Mouse (Mus musculus) retina, postnatal 1 day (tissue): Measurements from ENCODE around the gene Hmga1.

Experiments used
- DNase-seq: peaks from one replicate; pipeline ENCODE4 v3.0.0-alpha.2; 2012

Gene Hmga1

DNA sequence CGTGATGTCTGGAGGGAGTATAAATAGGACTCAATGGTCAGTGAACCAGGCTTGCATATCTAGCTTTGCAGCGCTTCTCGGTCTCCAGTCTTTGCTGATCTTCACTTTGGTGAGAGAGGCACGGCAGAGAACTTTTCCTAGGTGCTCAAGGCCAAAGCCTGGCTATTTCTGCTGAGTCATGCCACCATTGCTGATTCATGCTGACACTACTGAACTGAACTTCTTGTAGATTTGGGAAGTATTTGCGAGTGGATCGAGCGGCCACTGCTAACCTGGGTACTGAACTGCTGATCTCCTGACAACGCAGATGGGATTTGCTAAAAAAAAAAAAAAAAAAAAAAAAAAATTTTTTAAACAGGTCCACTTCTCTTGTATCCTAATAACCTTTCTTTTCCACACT, 24.2 kb upstream of the Hmga1 start:
- DNase-seq, result no peak

DNA sequence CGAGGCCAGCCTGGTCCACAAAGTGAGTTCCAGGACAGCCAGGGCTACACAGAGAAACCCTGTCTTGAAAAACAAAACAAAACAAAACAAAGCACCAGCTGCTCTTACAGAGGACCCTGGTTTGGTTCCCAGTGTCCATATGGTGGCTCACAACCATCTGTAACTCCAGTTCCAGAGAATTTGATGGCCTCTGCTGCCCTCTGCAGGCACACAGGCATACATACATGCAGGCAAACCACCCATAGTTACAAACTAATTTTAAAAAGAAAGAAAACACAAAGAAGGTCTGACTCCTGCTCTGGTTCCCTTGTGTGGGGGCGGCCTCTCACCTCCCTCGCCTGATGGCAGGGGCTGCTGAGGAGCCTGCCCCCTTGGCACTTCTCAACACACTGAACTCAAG, 22.9 kb upstream of the Hmga1 start:
- DNase-seq, result peak; percentile 39

DNA sequence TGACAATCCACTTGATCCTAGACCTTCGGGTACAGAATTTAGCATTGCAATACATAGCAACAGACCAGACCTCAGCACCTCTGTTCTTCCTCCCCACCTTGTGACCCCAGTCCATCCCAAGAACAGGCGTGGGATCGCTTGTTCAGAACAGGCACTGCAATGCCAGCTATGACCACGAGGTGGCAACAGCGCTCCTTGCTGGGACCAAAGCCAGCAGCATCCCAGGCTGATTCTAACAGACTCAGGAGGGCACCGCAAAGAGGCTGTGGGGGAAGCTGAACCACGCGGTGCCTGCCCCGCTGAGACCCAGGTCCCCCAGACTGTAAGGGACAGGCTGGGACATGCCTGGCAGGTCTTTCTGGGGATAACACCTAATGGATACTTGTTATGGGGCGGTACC, 21.6 kb upstream of the Hmga1 start:
- DNase-seq, result peak; percentile 91

DNA sequence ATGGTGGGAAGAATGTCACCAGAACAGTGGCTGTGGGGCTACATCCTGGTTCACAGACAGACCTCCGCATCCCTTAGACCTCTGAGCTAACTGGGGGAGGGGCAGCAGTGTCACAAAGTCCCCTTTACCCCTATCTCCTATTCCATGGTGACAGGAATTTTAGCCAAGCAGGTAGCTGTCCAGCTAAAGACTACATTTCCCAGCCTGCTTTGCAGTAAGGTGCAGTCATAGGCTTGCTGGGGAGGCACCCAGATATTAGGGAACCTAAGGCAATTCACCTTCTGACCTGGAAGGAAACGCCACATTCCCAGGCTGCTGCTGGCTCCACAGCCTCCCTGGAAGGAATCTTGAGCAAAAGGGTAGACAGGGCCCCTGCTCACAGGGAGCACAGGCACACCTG, 15.0 kb upstream of the Hmga1 start:
- no peak for DNase-seq

DNA sequence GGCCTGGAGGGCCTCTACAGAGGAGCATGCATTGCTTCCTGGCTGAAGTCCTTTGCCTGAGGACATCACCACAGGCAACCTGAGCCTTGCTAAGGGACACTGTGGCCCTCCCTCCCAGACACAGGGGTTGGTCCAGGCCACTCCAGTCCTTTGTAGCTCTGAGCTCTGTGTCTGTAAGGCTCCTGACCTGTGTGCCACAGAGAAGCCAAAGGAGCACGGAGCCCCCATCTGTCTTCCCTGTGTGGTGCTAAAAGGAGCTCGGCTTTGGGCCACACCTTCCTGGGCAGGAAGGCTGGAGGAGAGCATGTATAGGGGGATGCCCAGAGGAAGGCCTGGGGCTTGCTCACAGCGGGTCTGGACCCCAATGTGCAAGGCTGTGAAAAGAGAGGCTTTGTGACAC, 14.3 kb upstream of the Hmga1 start:
- DNase-seq, result no peak

DNA sequence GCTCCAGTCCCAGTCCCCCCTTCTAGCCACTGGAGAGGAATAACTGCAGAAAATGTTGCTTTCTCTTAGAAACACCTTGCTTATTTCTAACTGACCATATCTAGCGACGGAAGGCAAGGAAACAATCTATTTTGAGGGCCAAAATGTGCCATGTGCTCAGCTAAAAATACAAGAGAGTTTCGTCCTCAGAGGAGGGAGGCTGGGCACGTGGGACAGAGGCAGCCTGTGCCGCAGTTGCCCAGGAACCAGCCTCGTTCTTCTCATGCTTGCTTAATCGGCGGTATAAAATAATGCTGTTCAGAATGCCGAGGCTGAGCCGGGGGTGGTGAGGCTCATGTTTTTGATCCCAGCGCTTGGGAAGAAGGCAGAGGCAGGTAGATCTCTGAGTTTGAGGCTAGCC, 11.7 kb upstream of the Hmga1 start:
- DNase-seq, result no peak

DNA sequence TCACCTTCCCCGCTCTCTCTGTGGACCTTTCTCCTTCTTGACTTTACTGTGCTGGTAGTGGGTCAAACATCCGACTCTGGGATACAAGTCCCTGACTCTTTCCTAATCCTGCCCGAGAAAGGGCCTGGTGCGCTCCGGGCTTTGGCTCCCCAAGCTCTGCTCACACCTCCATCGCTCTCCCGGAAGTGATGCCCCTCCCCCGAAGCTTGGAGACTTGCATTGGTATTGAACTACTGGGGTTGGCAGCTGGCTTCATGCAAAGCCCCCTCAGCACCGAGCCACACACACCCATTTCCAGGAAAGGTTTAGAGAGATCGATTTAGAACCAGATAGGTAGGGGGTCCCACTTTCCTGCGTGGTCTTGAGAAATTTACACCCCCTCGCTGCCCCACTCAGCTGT, 10.3 kb upstream of the Hmga1 start:
- peak; percentile 28 for DNase-seq

DNA sequence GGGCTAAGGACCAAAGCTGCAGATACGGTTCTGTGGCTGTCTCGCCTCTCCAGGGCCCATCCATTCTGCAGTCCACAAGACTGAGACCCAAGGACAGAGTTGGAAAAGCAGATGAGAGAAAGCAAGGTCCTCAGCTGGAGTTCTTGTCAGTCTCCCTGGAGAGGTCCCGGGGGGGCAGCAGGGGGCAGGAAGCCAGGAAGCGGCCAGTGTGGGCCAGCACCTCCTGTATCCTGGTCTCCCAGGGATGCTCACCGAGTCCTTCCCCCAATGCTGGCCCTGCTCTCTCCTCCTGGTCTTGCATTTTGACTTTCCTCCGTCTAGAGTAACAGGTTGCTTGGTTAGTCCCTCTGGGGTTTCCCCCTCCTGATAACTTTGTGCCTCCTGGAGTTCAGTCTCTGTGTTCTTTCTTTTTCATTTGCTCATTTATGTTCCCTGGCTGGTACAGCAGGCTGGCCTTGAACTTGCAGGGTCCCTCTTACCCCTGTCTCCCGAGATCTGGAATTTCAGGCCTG, 9.7 kb upstream of the Hmga1 start:
- DNase-seq, result no peak

DNA sequence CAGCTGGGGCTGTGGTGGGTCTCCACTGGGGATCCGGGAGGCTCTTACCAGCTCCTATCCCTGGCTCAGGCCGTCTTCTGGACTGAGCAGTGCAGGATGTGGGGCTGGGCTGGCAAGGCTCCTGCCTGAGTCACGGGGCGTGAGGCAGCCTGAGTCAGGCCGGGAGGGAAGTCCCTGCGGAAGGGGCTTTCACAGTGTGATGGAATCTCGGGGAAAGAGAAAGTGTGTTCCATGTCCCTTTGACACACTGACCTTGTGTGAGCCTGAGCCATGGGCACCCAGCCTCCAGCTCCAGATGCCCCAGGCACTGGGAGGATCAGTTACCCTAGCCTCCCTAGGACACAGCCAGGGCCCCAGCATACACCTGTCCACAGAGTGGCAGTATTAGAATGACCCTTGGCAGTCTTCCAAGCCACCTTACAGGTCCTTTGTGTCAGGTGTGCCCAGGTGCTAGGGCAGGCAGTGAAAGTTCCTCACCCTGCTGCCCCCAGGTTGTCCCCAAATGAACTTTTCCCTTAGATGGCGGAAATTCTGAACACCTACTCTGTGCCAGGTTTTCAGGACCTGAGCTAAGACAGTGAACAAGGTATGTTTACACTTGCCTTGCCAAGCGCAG, 8.9 kb upstream of the Hmga1 start:
- DNase-seq, result no peak

DNA sequence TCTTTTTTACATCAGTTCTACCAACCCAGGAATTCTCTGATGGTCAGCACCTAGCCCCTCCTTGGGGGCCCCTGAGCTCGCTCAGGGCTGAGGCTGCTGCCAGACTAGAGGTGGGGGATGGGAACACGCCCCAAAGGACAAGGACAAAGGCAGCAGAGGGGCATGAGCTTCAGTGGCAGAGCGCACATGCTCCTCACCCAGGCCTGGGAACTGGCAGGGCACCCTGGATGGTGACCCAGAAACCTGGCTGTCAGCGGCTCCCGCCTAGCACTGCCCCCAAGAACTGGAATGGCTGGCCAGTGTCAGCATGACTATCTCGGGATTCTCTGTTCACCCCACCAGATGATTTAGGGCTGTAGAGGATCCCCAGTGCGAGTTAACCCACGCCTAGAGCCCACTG, 7.1 kb upstream of the Hmga1 start:
- peak; percentile 93 for DNase-seq

DNA sequence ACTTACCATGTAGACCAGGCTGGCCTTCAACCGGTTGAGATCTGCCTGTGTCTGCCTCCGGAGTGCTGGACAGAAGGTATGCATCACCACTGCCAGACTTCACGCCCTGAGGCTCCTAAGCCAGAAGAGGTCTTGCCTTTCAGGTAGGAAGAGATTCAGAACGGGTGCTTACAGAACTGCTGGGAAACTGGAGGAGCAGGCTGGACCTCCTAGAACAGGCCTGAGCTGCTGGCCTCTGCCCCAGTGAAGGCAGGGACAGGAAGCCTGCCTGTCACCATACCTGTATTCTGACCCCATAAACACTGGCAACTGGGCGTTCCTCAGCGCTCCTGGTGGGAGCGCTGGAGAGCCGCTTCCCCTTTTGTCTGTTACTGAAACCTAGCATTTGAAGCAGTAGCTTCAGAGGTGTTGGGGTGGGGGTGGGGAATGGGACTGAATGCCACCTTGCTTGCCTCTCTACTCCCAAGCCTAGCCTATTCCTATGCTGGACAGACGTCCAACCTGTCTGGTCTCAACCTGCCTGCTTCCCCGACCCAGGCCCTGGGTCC, 4.8 kb upstream of the Hmga1 start:
- DNase-seq, result no peak

DNA sequence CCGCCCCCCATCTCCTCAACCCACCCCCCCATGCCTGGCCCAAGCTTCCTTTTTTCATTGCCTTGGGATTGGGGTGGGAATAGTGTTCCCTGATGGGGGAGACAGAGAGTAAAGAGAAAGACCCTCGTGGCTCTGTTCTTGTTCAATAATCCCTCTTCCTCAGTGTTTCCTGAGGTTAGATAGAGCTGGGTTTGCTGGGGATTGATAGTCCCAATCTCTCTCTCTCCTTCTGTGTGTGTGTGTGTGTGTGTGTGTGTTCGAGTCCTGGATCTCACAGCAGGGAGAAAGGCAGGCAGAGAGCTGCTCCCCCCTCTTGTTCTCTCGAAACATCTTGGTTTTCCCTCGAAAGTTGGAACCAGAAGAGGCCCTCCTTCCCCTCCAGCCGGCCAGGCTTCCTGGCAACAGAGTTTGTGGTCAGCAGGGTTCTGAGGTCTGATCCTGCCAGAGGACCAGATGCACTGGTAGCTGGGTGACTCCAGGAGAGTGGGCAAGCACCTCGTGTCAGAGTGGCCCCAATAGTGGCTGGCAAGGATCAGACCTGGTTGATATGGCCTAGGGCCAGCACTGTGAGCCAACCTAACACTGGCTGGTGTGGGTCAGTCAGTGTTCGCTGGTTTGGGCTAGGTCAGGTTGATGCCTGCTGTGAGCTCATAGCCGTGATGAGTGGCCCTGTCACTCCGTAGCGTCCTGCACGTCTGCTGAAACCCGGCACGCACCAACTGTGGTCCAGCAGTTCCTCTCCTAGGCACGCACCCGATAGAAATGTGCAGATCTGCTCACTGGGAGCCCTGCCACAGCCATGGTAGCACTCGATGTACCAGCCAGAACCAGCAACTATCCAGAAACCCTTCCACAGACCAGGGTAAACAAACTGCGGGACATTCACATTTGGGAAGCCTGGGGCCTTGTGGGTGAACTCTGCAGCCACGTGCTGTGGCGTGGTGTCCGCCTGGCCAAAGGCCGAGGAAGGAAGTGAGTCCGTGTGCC, 3.8 kb upstream of the Hmga1 start:
- DNase-seq, result no peak

DNA sequence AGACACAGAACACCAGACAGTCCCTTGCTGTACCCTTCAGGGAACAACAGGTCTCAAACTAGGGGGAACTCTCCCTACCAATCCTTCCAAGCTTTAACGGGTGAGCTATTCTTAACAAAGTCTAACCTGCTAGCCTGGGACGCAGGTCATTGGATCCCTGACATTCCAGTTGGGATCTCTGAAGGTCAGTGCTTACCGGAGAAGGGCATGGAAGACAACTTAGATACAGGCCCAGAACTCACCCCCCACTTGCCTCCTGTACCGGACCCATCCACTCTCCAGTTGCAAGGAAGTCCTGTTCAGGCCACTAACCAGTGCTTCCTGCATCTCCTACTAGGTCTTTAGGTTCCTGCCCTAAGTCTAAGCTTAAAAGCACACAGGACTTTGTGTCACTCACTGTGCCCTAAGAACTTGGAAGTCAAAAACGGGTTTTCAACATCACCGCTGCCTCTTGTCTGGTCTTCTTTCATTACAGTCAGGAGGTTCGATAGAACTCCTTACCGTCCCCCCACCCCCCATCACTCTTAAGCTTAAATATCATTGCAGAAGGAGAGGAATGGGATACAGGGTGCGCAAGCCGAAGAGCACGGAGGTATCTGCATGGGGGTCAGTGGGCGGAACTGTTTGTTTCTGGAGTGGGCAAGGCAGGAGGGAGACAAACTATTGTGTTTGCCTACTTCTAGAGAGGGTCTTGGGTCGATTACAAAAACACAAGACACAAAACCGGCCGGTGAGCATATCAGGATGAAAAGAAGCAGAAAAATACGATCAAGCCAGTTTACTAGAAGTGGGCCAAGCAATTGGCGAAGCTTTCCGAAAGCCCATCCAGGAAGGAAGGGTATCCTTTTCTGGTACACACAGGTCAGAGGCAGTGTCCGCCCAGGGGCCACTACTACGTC, 2.0 kb upstream of the Hmga1 start:
- DNase-seq, result no peak

DNA sequence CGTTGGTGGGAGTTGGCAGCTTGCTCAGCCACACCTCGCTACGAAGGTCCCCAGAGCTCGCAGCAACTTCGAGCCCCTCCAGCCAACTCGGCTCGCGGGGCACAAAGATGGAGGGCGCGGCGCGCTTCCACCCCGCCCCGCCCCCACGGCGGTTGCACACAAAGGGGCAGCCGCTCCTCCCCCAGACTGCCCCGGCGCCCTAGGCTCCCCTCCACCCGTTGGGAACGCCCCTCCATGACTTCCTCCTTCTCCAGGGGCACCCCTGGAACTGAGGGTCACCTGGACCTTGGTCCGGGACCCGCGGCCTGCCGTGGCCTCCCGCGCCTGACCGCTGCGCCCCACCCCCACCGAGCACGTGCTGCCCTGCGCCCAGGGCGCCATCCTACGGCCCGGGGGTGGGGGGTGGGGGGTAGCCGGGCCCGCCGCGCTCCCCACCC, 1.2 kb upstream of the Hmga1 start:
- peak; percentile 88 for DNase-seq

DNA sequence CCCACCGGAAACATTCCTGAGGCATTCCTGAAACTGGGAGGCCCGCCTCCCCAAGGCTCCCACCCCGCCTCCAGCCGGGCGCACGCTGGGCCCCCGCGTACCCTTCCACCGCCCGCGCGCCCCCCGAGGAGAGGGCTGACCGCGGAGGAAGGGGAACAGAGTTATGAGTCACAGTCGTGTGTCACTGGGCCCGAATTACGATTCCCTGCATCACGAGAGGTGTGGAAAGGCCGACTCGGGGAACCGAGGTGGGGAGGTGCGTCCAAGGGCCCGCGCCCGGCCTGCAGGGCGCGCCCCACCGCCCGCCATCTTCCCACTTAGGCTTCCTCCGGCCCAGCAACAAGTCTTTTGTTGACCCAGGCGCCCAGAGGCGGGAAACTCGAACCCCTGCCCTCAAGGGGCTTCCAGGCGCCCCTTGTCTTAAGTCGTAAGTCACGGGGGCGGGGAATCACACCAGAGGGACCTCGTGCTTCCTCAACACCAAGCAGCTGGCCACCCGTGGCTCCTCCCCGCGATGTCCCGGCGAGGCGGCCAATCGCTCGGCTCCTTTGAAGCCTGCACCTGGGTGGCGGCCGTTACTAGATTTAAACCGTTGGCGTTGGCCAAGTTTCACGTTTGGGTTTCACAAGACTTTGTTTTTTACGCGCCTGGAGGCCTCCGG, 655 bp upstream of the Hmga1 start:
- DNase-seq, result peak; percentile 93

DNA sequence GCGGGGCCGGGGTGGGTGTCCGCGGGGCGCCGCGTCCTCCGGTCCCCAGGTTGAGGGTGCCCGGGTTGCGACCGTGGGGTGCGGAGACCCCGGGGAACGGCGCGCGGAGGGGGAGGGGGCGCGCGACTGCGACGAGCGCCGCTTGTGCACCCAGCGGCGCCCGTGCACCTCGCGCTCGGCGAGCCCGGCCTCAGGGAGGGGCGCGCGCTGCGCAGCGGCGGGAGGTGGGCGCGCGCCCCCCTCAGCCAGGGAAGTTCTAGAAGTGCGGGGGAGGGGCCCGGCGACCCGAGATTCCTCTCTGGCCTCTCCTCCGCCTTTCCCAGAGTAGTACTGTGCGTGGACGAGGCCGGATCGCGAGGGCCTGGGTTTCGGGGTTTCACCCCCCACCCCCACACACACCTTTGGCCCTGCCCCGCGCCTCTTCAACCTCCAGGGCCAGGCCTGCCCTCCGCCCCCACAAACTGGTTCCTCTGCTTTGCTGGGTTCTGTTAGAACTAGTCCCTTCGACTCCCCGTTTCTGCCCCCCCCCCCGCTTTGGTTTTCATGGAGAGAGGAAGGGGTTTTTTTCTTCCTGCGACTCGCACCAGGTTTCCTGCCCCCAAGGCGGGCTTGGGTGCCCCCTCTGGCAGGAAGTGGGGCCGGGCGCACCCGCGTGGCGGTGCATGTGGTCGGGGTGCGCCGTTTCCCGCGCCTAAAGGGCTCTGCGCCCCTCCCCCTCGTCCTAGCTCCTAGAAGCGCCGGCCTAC, 1.1 kb downstream of the Hmga1 start:
- DNase-seq, result peak; percentile 84

DNA sequence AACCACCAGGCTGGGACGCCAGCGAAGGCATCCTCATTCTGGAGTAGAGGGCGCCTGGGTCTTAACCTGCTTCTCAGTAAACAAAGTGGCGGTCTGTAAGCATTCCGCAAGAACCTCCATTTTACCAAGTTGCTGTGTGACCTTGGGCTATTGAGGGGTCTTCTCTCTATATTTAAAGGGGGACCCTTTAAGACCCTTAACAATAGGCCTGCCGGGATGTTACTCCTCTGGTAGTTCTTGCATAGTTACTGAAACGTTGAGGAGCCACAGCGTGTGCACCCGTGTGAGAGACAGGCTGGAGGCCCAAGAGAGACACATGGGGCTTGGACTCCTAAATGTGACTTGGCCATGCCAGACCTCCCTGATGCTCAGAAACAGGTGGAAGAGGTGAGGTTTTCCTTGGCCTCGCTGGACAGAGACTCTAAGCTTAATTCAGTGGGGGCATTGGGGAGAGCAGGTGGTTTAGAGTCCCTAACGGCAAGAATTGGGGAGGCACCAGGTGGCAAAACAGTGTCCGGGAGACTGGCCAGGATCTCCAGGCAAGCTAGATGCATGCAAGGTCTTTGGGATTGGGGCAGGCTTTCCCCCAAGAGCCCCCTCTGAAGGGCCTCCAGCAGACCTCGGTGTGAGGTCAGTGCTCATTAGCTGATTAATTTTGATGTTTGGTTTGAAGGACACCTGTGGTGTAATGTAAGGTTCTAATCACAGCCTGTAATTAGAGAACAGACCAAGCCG, 1.8 kb downstream of the Hmga1 start:
- peak; percentile 88 for DNase-seq

DNA sequence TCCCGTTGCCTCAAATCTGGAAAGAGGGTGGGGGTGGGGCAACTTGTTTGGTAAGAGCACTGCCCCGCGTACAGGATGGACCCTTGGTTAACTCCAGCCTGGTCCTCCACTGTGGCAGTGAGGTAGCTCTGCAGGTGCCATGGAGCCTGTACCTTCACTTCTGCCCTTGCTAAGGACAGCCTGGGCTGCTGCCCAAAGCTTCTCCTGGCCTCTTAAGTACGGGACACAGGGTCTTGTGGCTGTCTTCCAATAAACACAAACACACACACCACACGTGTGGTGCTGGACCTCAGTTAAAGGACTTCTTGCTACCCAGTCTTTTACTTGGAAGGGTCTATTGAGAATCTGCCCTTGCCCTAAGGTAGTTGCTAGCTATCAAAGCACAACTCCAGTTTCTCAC, 2.5 kb downstream of the Hmga1 start:
- DNase-seq, result no peak

DNA sequence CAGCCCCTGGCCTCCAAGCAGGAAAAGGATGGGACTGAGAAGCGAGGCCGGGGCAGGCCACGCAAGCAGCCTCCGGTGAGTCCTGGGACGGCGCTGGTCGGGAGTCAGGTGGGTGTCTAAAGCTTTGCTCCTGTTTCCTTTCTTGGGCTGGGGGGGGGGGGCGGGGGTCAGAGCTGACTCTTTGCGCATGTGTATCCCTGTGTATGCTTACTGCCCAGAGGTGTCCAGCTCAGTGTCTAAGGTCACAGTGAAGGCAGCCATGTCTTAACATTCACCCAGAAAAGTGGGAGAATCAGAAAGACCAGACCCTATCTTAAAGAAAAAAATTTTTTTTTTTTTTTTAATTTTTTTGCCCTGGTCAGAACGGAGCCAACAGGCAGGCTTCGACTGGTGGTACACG, 3.3 kb downstream of the Hmga1 start:
- DNase-seq, result no peak

DNA sequence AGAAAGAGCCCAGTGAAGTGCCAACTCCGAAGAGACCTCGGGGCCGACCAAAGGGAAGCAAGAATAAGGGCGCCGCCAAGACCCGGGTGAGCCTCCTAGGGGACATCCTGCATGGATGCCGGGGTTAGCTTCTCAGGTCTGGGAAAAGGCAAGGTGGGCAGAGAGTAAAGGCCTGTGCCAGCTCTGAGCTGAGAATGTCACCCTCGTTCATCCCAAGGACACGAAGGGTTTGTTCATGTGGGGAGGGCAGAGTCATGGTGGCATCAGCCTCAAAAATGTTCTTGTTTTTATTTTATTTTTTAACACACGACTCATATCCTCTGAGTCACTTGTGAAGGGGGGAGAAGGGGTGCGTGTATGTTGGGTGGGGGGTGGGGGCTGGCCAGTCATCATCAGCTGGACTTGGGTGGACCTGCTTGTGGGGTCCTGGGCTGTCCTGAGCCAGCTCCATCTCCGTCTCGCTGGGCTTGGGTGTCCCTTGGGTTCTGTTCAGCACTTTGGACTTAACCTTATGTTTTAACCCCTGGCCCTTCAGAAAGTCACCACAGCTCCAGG, 4.7 kb downstream of the Hmga1 start:
- DNase-seq, result no peak
